Comparison of ENCODE assay signal across 8 mouse cellular contexts in the genomic region with DNA sequence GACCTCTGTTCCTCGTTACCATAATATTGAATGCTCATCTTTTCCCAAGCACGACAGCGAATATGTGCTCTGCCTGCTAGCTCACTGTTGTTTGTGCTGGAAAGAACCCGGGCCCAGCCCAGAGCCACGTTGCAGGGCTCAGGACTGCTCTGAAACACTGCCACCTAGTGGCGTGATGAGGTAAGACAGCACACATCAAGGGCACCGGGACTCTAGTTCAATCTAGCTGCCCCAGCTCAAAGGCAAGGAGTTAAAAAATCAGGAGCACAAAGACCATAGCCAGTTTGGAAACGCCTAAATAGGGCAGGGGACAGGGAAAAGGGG. TPM values are rescaled to one million over a fixed set of nuclear protein-coding genes. Genes with fewer than 3 reads are reported as not detected.
DNase-seq lines count a peak whose midpoint lies in the region; ATAC-seq and TF ChIP-seq lines count a peak whose summit lies in the region.

No protein-coding gene starts in this region.

- no peaks in the 10 kb centered on the region for H3K36me3 ChIP-seq in hindbrain, embryonic 10.5 days
- H3K36me3 ChIP-seq in lung, embryonic 15.5 days = no peaks in the 10 kb centered on the region
- no peaks in the 10 kb centered on the region for H3K36me3 ChIP-seq in thymus, adult 2 months (ENCODE audit: control insufficient read depth, insufficient read depth, low read length)

- ATAC-seq in frontal cortex, adult (ENCODE audit: low TSS enrichment) = peak; percentile 54
- ATAC-seq in lung, embryonic 15.5 days (ENCODE audit: borderline replicate concordance, extremely low read depth, low FRiP score, low TSS enrichment) = peak; percentile 74; the same call in 1 of the 2 replicates

- peak overlapping the region; percentile 27; the same call in 1 of the 2 replicates for H3K9ac ChIP-seq in lung, embryonic 15.5 days

- 1% methylated on average over 8 of the region's 8 CpGs for WGBS in hindbrain, embryonic 10.5 days
- WGBS in lung, embryonic 15.5 days = under 1% methylated on average over 8 of the region's 8 CpGs
- 2% methylated on average over 8 of the region's 8 CpGs for WGBS in thymus, adult 2 months

- H3K4me1 ChIP-seq in hindbrain, embryonic 10.5 days (replicated peaks) = peaks cover 70% of the 10 kb centered on the region
- peaks cover 48% of the 10 kb centered on the region for H3K4me1 ChIP-seq in lung, embryonic 15.5 days
- peaks cover 52% of the 10 kb centered on the region for H3K4me1 ChIP-seq in thymus, adult 2 months (replicated peaks; ENCODE audit: control insufficient read depth, insufficient read depth, low read length)

- peak; percentile 95 for TF ChIP-seq CTCF in thymus, adult 2 months (IDR thresholded peaks at IDR 0.05; ENCODE audit: borderline replicate concordance, control insufficient read depth, extremely low read depth, insufficient read depth, low read length, poor library complexity)

- H3K9me3 ChIP-seq in hindbrain, embryonic 10.5 days = no peaks in the 10 kb centered on the region
- H3K9me3 ChIP-seq in lung, embryonic 15.5 days = no peaks in the 10 kb centered on the region

- peak overlapping the region; percentile 9; the same call in 1 of the 2 replicates for H3K4me3 ChIP-seq in hindbrain, embryonic 10.5 days
- H3K4me3 ChIP-seq in lung, embryonic 15.5 days = no peak overlapping the region
- peak overlapping the region; percentile 25 for H3K4me3 ChIP-seq in thymus, adult 2 months (ENCODE audit: control insufficient read depth, insufficient read depth, low read length)

- DNase-seq in MEL-GATA-1-ER (ENCODE audit: extremely low read depth, low read depth) = peak; percentile 64
- peak; percentile 87 for DNase-seq in cerebellum, adult 8-10 months
- peak; percentile 91 for DNase-seq in hindbrain, embryonic 10.5 days (ENCODE audit: low spot score)
- peak; percentile 65 for DNase-seq in layer of hippocampus, adult 9-10 months (ENCODE audit: low spot score)
- DNase-seq in ovary, adult 18-20 months (ENCODE audit: low spot score) = peak; percentile 61
- DNase-seq in thymus, adult 2 months = peak; percentile 93

- H3K4me2 ChIP-seq in lung, embryonic 15.5 days = peak overlapping the region; percentile 43

- TF ChIP-seq POLR2A in thymus, adult 2 months (IDR thresholded peaks at IDR 0.05; ENCODE audit: control insufficient read depth, extremely low read depth, insufficient read depth, low read length, poor library complexity) = no peak

- peak overlapping the region; percentile 85 for H3K27ac ChIP-seq in hindbrain, embryonic 10.5 days
- 0 out of 2 replicates have a peak overlapping the region, but pooled peaks have one; percentile 22 for H3K27ac ChIP-seq in lung, embryonic 15.5 days
- H3K27ac ChIP-seq in thymus, adult 2 months (ENCODE audit: control insufficient read depth, insufficient read depth, low read length) = peak overlapping the region; percentile 78

- peaks cover 9% of the 10 kb centered on the region; the same call in 1 of the 2 replicates for H3K27me3 ChIP-seq in hindbrain, embryonic 10.5 days (ENCODE audit: insufficient read depth, poor library complexity, severe bottlenecking)
- no peaks in the 10 kb centered on the region for H3K27me3 ChIP-seq in lung, embryonic 15.5 days
- H3K27me3 ChIP-seq in thymus, adult 2 months (ENCODE audit: control insufficient read depth, insufficient read depth, low read length) = no peaks in the 10 kb centered on the region

RNA-seq across cellular contexts. Expression of gene Medag, which starts 35.7 kb away (rescaled TPM):
- polyA plus RNA-seq in hindbrain, embryonic 10.5 days (2016; fragmentation: Nextera tagmentation; extraction: Ambion mirVana) = 0.37 and 0.61 TPM in 2 replicates
- polyA plus RNA-seq in lung, embryonic 15.5 days (2015; fragmentation: Nextera tagmentation; extraction: Ambion mirVana) = 0.92 and 1.5 TPM in 2 replicates
- 2.8 and 2.9 TPM in 2 replicates for polyA plus RNA-seq in thymus, adult 2 months (2012; rRNA removed)

Comparison
In these comparisons a context has a peak if more than half of its experiments do, and no peak if none do; other contexts are left out.
1. H3K27ac ChIP-seq: peak in every context shown above with its lines; median percentile 85 in hindbrain, embryonic 10.5 days; 78 in thymus, adult 2 months; 22 in lung, embryonic 15.5 days.